Mouse (Mus musculus): ENCODE measurements around the gene Stox1. TPM values are rescaled to one million over a fixed set of nuclear protein-coding genes. Genes with fewer than 3 reads are reported as not detected.
A peak's percentile ranks its signal among the peaks of the same experiment; 100 is the strongest.
"Not testable (repeated sequence)": the region's sequence is repeated elsewhere in the genome, so short reads cannot be mapped to it uniquely, and the experiment has no call there.

Gene Stox1
- 1.1 TPM in 2 replicates for polyA plus RNA-seq (2015; fragmentation: Nextera tagmentation; extraction: Ambion mirVana)

- 2% methylated on average over 63 of the region's 85 CpGs for WGBS
- Histone ChIP-seq H3K36me3 (no peaks in the 10 kb centered on the region), H3K27me3 (peaks cover 38% of the 10 kb centered on the region), H3K4me2 (replicated peaks) (peak within 1 kb of the TSS; percentile 87), H3K4me3 (peak within 1 kb of the TSS; percentile 75), H3K9me3 (no peaks in the 10 kb centered on the region), H3K9ac (peak within 1 kb of the TSS; percentile 67), H3K4me1 (peaks cover 13% of the 10 kb centered on the region), H3K27ac (no peak within 1 kb of the TSS)
- peak; percentile 76 for ATAC-seq (ENCODE audit: low FRiP score, low read depth)
Observed at GRCm38 (mm10) chr10:62725771-62726687, at the start of gene Stox1. Gene Stox1, minus strand, starts transcription at chr10:62726128.

- Histone ChIP-seq H3K9me3 (no peaks in the 10 kb centered on the region), H3K9ac (no peak overlapping the region), H3K4me3 (no peak overlapping the region), H3K27me3 (no peaks in the 10 kb centered on the region), H3K27ac (no peak overlapping the region), H3K4me2 (replicated peaks) (no peak overlapping the region), H3K4me1 (no peaks in the 10 kb centered on the region), H3K36me3 (peaks cover 94% of the 10 kb centered on the region)
- WGBS, result 89% methylated on average over 6 of the region's 6 CpGs
- ATAC-seq (ENCODE audit: low FRiP score, low read depth), result no peak
Observed at GRCm38 (mm10) chr10:62750781-62751180, 24.9 kb upstream of the Stox1 start.

GRCm38 (mm10) chr10:62739961-62740737 lies 14.2 kb upstream of the Stox1 start:
- Histone ChIP-seq H3K4me2 (replicated peaks) (no peak overlapping the region), H3K27me3 (no peaks in the 10 kb centered on the region), H3K4me1 (no peaks in the 10 kb centered on the region), H3K4me3 (no peak overlapping the region), H3K9me3 (no peaks in the 10 kb centered on the region), H3K9ac (no peak overlapping the region), H3K36me3 (peaks cover 50% of the 10 kb centered on the region), H3K27ac (no peak overlapping the region)
- 92% methylated on average over 4 of the region's 4 CpGs for WGBS
- no peak for ATAC-seq (ENCODE audit: low FRiP score, low read depth)

- no peak overlapping the region for H3K9ac ChIP-seq
- no peaks in the 10 kb centered on the region for H3K4me1 ChIP-seq
- H3K4me2 ChIP-seq (replicated peaks), result no peak overlapping the region
- H3K27ac ChIP-seq, result no peak overlapping the region
- H3K36me3 ChIP-seq, result peaks cover 29% of the 10 kb centered on the region
- H3K4me3 ChIP-seq, result no peak overlapping the region
- no peaks in the 10 kb centered on the region for H3K27me3 ChIP-seq
- no peaks in the 10 kb centered on the region for H3K9me3 ChIP-seq
- 45% methylated on average over 4 of the region's 4 CpGs for WGBS
- no peak for ATAC-seq (ENCODE audit: low FRiP score, low read depth)
Observed at GRCm38 (mm10) chr10:62736965-62737688, 11.2 kb upstream of the Stox1 start.

GRCm38 (mm10) chr10:62730826-62731225 lies 4.9 kb upstream of the Stox1 start:
- no peak for ATAC-seq (ENCODE audit: low FRiP score, low read depth)
- Histone ChIP-seq H3K36me3 (no peaks in the 10 kb centered on the region), H3K4me2 (replicated peaks) (no peak overlapping the region), H3K27ac (no peak overlapping the region), H3K4me1 (peaks cover 5% of the 10 kb centered on the region), H3K9me3 (no peaks in the 10 kb centered on the region), H3K27me3 (peaks cover 10% of the 10 kb centered on the region; the same call in 1 of the 2 replicates), H3K4me3 (no peak overlapping the region), H3K9ac (no peak overlapping the region)
- 67% methylated on average over 10 of the region's 10 CpGs for WGBS

- 0 out of 2 replicates have a peak overlapping the region, but pooled peaks have one; percentile 75 for H3K4me3 ChIP-seq
- H3K4me2 ChIP-seq (replicated peaks), result peak overlapping the region; percentile 87
- H3K9me3 ChIP-seq, result no peaks in the 10 kb centered on the region
- H3K36me3 ChIP-seq, result no peaks in the 10 kb centered on the region
- H3K27ac ChIP-seq, result no peak overlapping the region
- 19% methylated on average over 7 of the region's 7 CpGs for WGBS
- H3K9ac ChIP-seq, result no peak overlapping the region
- no peak for ATAC-seq (ENCODE audit: low FRiP score, low read depth)
- H3K27me3 ChIP-seq, result peaks cover 38% of the 10 kb centered on the region
- peaks cover 13% of the 10 kb centered on the region for H3K4me1 ChIP-seq
Observed at GRCm38 (mm10) chr10:62724936-62725335, 992 bp downstream of the Stox1 start.

- Histone ChIP-seq H3K36me3 (no peaks in the 10 kb centered on the region), H3K9me3 (no peaks in the 10 kb centered on the region), H3K9ac (no peak overlapping the region), H3K4me1 (peaks cover 13% of the 10 kb centered on the region), H3K4me3 (no peak overlapping the region), H3K4me2 (replicated peaks) (no peak overlapping the region), H3K27me3 (peaks cover 38% of the 10 kb centered on the region), H3K27ac (no peak overlapping the region)
- 28% methylated on average over 4 of the region's 4 CpGs for WGBS
- no peak for ATAC-seq (ENCODE audit: low FRiP score, low read depth)
Observed at GRCm38 (mm10) chr10:62722701-62723100, 3.2 kb downstream of the Stox1 start.

GRCm38 (mm10) chr10:62720574-62720973 lies 5.4 kb downstream of the Stox1 start:
- H3K4me3 ChIP-seq; H3K9ac ChIP-seq; H3K27ac ChIP-seq; H3K4me1 ChIP-seq; H3K4me2 ChIP-seq (replicated peaks); ATAC-seq (ENCODE audit: low FRiP score, low read depth); H3K36me3 ChIP-seq; H3K9me3 ChIP-seq: not testable (repeated sequence)
- WGBS, result 89% methylated on average over 8 of the region's 8 CpGs
- peaks cover 28% of the 10 kb centered on the region for H3K27me3 ChIP-seq

- H3K4me2 ChIP-seq (replicated peaks), result no peak overlapping the region
- no peak overlapping the region for H3K4me3 ChIP-seq
- H3K9me3 ChIP-seq, result no peaks in the 10 kb centered on the region
- no peak overlapping the region for H3K9ac ChIP-seq
- no peak for ATAC-seq (ENCODE audit: low FRiP score, low read depth)
- no peaks in the 10 kb centered on the region for H3K36me3 ChIP-seq
- 77% methylated on average over 10 of the region's 10 CpGs for WGBS
- H3K27ac ChIP-seq, result no peak overlapping the region
- H3K4me1 ChIP-seq, result no peaks in the 10 kb centered on the region
- H3K27me3 ChIP-seq, result no peaks in the 10 kb centered on the region
Observed at GRCm38 (mm10) chr10:62713457-62713856, 12.5 kb downstream of the Stox1 start.

- Histone ChIP-seq H3K9ac (no peak overlapping the region), H3K4me3 (no peak overlapping the region), H3K9me3 (no peaks in the 10 kb centered on the region), H3K27ac (no peak overlapping the region), H3K4me2 (replicated peaks) (no peak overlapping the region), H3K27me3 (no peaks in the 10 kb centered on the region), H3K36me3 (no peaks in the 10 kb centered on the region), H3K4me1 (no peaks in the 10 kb centered on the region)
- 74% methylated on average over 4 of the region's 4 CpGs for WGBS
- ATAC-seq (ENCODE audit: low FRiP score, low read depth), result no peak
Observed at GRCm38 (mm10) chr10:62703579-62703978, 22.3 kb downstream of the Stox1 start.

GRCm38 (mm10) chr10:62702436-62702835 lies 23.5 kb downstream of the Stox1 start:
- H3K36me3 ChIP-seq, result no peaks in the 10 kb centered on the region
- no peak overlapping the region for H3K27ac ChIP-seq
- ATAC-seq (ENCODE audit: low FRiP score, low read depth), result no peak
- no peaks in the 10 kb centered on the region for H3K4me1 ChIP-seq
- H3K4me3 ChIP-seq, result no peak overlapping the region
- WGBS, result 84% methylated on average over 4 of the region's 4 CpGs
- no peaks in the 10 kb centered on the region for H3K9me3 ChIP-seq
- no peaks in the 10 kb centered on the region for H3K27me3 ChIP-seq
- no peak overlapping the region for H3K4me2 ChIP-seq (replicated peaks)
- no peak overlapping the region for H3K9ac ChIP-seq

GRCm38 (mm10) chr10:62692771-62693170 lies 33.2 kb downstream of the Stox1 start:
- 59% methylated on average over 8 of the region's 8 CpGs for WGBS
- no peak overlapping the region for H3K4me2 ChIP-seq (replicated peaks)
- ATAC-seq (ENCODE audit: low FRiP score, low read depth), result no peak
- H3K27me3 ChIP-seq, result no peaks in the 10 kb centered on the region
- H3K4me3 ChIP-seq, result no peak overlapping the region
- H3K4me1 ChIP-seq, result peaks cover 3% of the 10 kb centered on the region
- H3K9me3 ChIP-seq, result no peaks in the 10 kb centered on the region
- no peak overlapping the region for H3K27ac ChIP-seq
- H3K9ac ChIP-seq, result no peak overlapping the region
- no peaks in the 10 kb centered on the region for H3K36me3 ChIP-seq
